ENCODE assay signal across 15 mouse cellular contexts in genomic region chr4:34872896-34873495, GRCm38 (mm10). TPM values are rescaled to one million over a fixed set of nuclear protein-coding genes. Genes with fewer than 3 reads are reported as not detected.
A peak's percentile ranks its signal among the peaks of the same experiment; 100 is the strongest.
DNase-seq lines count a peak whose midpoint lies in the region; ATAC-seq lines count a peak whose summit lies in the region.
"Had no signal": no experiment of that assay in that cellular context is flagged by ENCODE, and none has a peak within 500 bp of the region (broad histone marks: within the 10 kb centered on the region; RNA-seq: fewer than 3 reads in every experiment).

No protein-coding gene starts in this region.

- no peaks in the 10 kb centered on the region for H3K27me3 ChIP-seq in forebrain, embryonic 13.5 days
- no peaks in the 10 kb centered on the region for H3K27me3 ChIP-seq in forebrain, embryonic 12.5 days
- no peaks in the 10 kb centered on the region for H3K27me3 ChIP-seq in kidney, embryonic 16.5 days (ENCODE audit: insufficient read depth, low read length)
- H3K27me3 ChIP-seq in midbrain, embryonic 13.5 days: no peaks in the 10 kb centered on the region
- no peaks in the 10 kb centered on the region for H3K27me3 ChIP-seq in midbrain, embryonic 14.5 days (ENCODE audit: control insufficient read depth, insufficient read depth, low read length)
- H3K27me3 ChIP-seq: liver, embryonic 15.5 days had no signal

- no peak for DNase-seq in kidney, adult 9 months
- no peak for DNase-seq in midbrain, embryonic 14.5 days
- peak; percentile 38 for DNase-seq in lung, postnatal 36 days
- DNase-seq in spleen, postnatal 4 days (ENCODE audit: low spot score in 2 of 2): no peak
- DNase-seq: cerebellum, adult 18-20 months; forebrain, postnatal 0 days; thymus, postnatal 14 days had no signal

- H3K9me3 ChIP-seq in forebrain, embryonic 13.5 days (replicated peaks): no peaks in the 10 kb centered on the region
- no peaks in the 10 kb centered on the region for H3K9me3 ChIP-seq in forebrain, embryonic 12.5 days
- 0 out of 2 replicates have a peak, but pooled peaks cover 6% of the 10 kb centered on the region for H3K9me3 ChIP-seq in kidney, embryonic 16.5 days (ENCODE audit: low read length)
- H3K9me3 ChIP-seq in midbrain, embryonic 13.5 days: 0 out of 2 replicates have a peak, but pooled peaks cover 6% of the 10 kb centered on the region
- no peaks in the 10 kb centered on the region for H3K9me3 ChIP-seq in midbrain, embryonic 14.5 days (ENCODE audit: control insufficient read depth, low read length)
- H3K9me3 ChIP-seq: G1E; liver, embryonic 15.5 days had no signal

- H3K4me1 ChIP-seq in forebrain, embryonic 13.5 days: 0 out of 2 replicates have a peak, but pooled peaks cover 3% of the 10 kb centered on the region
- H3K4me1 ChIP-seq in forebrain, embryonic 12.5 days: no peaks in the 10 kb centered on the region; the same call in 1 of the 2 replicates
- H3K4me1 ChIP-seq in kidney, embryonic 16.5 days (ENCODE audit: insufficient read depth, low read length): peaks cover 4% of the 10 kb centered on the region
- peaks cover 13% of the 10 kb centered on the region; the same call in 1 of the 2 replicates for H3K4me1 ChIP-seq in midbrain, embryonic 13.5 days (replicated peaks)
- H3K4me1 ChIP-seq in midbrain, embryonic 14.5 days (ENCODE audit: control insufficient read depth, insufficient read depth, low read length): no peaks in the 10 kb centered on the region

- H3K27ac ChIP-seq in forebrain, embryonic 13.5 days: no peak overlapping the region
- no peak overlapping the region for H3K27ac ChIP-seq in forebrain, embryonic 12.5 days
- no peak overlapping the region for H3K27ac ChIP-seq in kidney, embryonic 16.5 days (ENCODE audit: low read length)
- no peak overlapping the region for H3K27ac ChIP-seq in midbrain, embryonic 13.5 days
- H3K27ac ChIP-seq in midbrain, embryonic 14.5 days (replicated peaks; ENCODE audit: low read depth, low read length): no peak overlapping the region
- H3K27ac ChIP-seq: liver, embryonic 15.5 days had no signal

- H3K4me2 ChIP-seq in forebrain, embryonic 13.5 days: no peak overlapping the region
- H3K4me2 ChIP-seq in forebrain, embryonic 12.5 days: no peak overlapping the region
- H3K4me2 ChIP-seq in kidney, embryonic 16.5 days (replicated peaks; ENCODE audit: low read depth, low read length): no peak overlapping the region
- H3K4me2 ChIP-seq in midbrain, embryonic 13.5 days (replicated peaks): no peak overlapping the region
- no peak overlapping the region for H3K4me2 ChIP-seq in midbrain, embryonic 14.5 days (ENCODE audit: low read length)
- H3K4me2 ChIP-seq: liver, embryonic 15.5 days had no signal

- H3K36me3 ChIP-seq in forebrain, embryonic 13.5 days (ENCODE audit: poor library complexity, severe bottlenecking): peaks cover 15% of the 10 kb centered on the region
- peaks cover 12% of the 10 kb centered on the region for H3K36me3 ChIP-seq in forebrain, embryonic 12.5 days (replicated peaks)
- peaks cover 6% of the 10 kb centered on the region; the same call in 1 of the 2 replicates for H3K36me3 ChIP-seq in kidney, embryonic 16.5 days (ENCODE audit: insufficient read depth, low read length)
- H3K36me3 ChIP-seq in midbrain, embryonic 13.5 days: peaks cover 9% of the 10 kb centered on the region; the same call in 1 of the 2 replicates
- no peaks in the 10 kb centered on the region; the same call in 1 of the 2 replicates for H3K36me3 ChIP-seq in midbrain, embryonic 14.5 days (ENCODE audit: control insufficient read depth, insufficient read depth, low read length)

- 93% methylated on average over 4 of the region's 4 CpGs for WGBS in forebrain, embryonic 13.5 days
- WGBS in forebrain, embryonic 12.5 days: 87% methylated on average over 4 of the region's 4 CpGs
- 85% methylated on average over 4 of the region's 4 CpGs for WGBS in kidney, embryonic 16.5 days
- WGBS in midbrain, embryonic 13.5 days: 97% methylated on average over 4 of the region's 4 CpGs
- 96% methylated on average over 4 of the region's 4 CpGs for WGBS in midbrain, embryonic 14.5 days

- no peak overlapping the region for H3K4me3 ChIP-seq in forebrain, embryonic 13.5 days
- no peak overlapping the region for H3K4me3 ChIP-seq in forebrain, embryonic 12.5 days (replicated peaks)
- no peak overlapping the region for H3K4me3 ChIP-seq in kidney, embryonic 16.5 days (ENCODE audit: low read length)
- H3K4me3 ChIP-seq in midbrain, embryonic 13.5 days (replicated peaks): no peak overlapping the region
- H3K4me3 ChIP-seq in midbrain, embryonic 14.5 days (replicated peaks; ENCODE audit: low read depth, low read length): no peak overlapping the region
- H3K4me3 ChIP-seq: liver, embryonic 15.5 days had no signal

- 0 out of 2 replicates have a peak, but pooled peaks have one; percentile 13 for ATAC-seq in forebrain, embryonic 13.5 days
- no peak for ATAC-seq in forebrain, embryonic 12.5 days (ENCODE audit: low FRiP score)
- ATAC-seq in kidney, embryonic 16.5 days (ENCODE audit: low FRiP score, low TSS enrichment): 0 out of 2 replicates have a peak, but pooled peaks have one; percentile 39
- peak; percentile 22; the same call in 1 of the 2 replicates for ATAC-seq in midbrain, embryonic 13.5 days
- ATAC-seq in midbrain, embryonic 14.5 days (ENCODE audit: low FRiP score, low TSS enrichment): no peak
- ATAC-seq: activated CD4-positive, CD25-positive, alpha-beta regulatory T cell, adult 4 months; forebrain, postnatal 0 days had no signal

- no peak overlapping the region for H3K9ac ChIP-seq in forebrain, embryonic 13.5 days
- no peak overlapping the region for H3K9ac ChIP-seq in forebrain, embryonic 12.5 days
- H3K9ac ChIP-seq in kidney, embryonic 16.5 days (replicated peaks; ENCODE audit: low read length): no peak overlapping the region
- H3K9ac ChIP-seq in midbrain, embryonic 13.5 days (replicated peaks): no peak overlapping the region
- no peak overlapping the region for H3K9ac ChIP-seq in midbrain, embryonic 14.5 days (replicated peaks; ENCODE audit: low read length)
- H3K9ac ChIP-seq: forebrain, postnatal 0 days; liver, embryonic 15.5 days had no signal

RNA-seq across cellular contexts. Expression of gene Zfp292, which starts 9.8 kb away (rescaled TPM):
- polyA plus RNA-seq in forebrain, embryonic 13.5 days (2015; fragmentation: Nextera tagmentation; extraction: Ambion mirVana): 34.8 and 37.9 TPM in 2 replicates
- 45.5 and 46.8 TPM in 2 replicates for polyA plus RNA-seq in forebrain, embryonic 12.5 days (2016; fragmentation: Nextera tagmentation; extraction: Ambion mirVana)
- 17.0 and 19.3 TPM in 2 replicates for polyA plus RNA-seq in kidney, embryonic 16.5 days (2015; fragmentation: Nextera tagmentation; extraction: Ambion mirVana)
- polyA plus RNA-seq in midbrain, embryonic 13.5 days (2015; fragmentation: Nextera tagmentation; extraction: Ambion mirVana): 40.3 and 42.5 TPM in 2 replicates
- 39.6 and 52.8 TPM in 2 replicates for polyA plus RNA-seq in midbrain, embryonic 14.5 days (2014; fragmentation: Nextera tagmentation; extraction: Ambion mirVana)

RNA-seq across cellular contexts. Expression of gene Cga, which starts 20.6 kb away (rescaled TPM):
- polyA plus RNA-seq in forebrain, embryonic 13.5 days (2015; fragmentation: Nextera tagmentation; extraction: Ambion mirVana): not detected in 2 replicates
- 0.34 TPM in 1 of 2 replicates, not detected in the other for polyA plus RNA-seq in forebrain, embryonic 12.5 days (2016; fragmentation: Nextera tagmentation; extraction: Ambion mirVana)
- not detected in 2 replicates for polyA plus RNA-seq in kidney, embryonic 16.5 days (2015; fragmentation: Nextera tagmentation; extraction: Ambion mirVana)
- polyA plus RNA-seq in midbrain, embryonic 13.5 days (2015; fragmentation: Nextera tagmentation; extraction: Ambion mirVana): not detected in 2 replicates
- not detected in 2 replicates for polyA plus RNA-seq in midbrain, embryonic 14.5 days (2014; fragmentation: Nextera tagmentation; extraction: Ambion mirVana)
- polyA plus RNA-seq: activated CD4-positive, CD25-positive, alpha-beta regulatory T cell, adult 4 months; cortical plate, adult 2 months; forebrain, postnatal 0 days; G1E had no signal

Comparison
In these comparisons a context has a peak if more than half of its experiments do, and no peak if none do; other contexts are left out.
1. ATAC-seq: peak in forebrain, embryonic 13.5 days (single experiment), kidney, embryonic 16.5 days (single experiment) and midbrain, embryonic 13.5 days (single experiment); none in forebrain, embryonic 12.5 days (single experiment) and midbrain, embryonic 14.5 days (single experiment).